Mouse (Mus musculus) megakaryocyte-erythroid progenitor cell, adult 5-6 weeks (primary cell): ENCODE results near the gene Foxf2. TPM values are rescaled to one million over a fixed set of nuclear protein-coding genes. Genes with fewer than 3 reads are reported as not detected.

Experiments used
- ATAC-seq: replicated peaks from 2 replicates; pipeline ENCODE4 v1.8.0; 2016; ENCODE audit warnings: mild to moderate bottlenecking, inconsistent platforms; ENCODE audit not compliant: severe bottlenecking, poor library complexity, low FRiP score, low TSS enrichment
- total RNA-seq, 2 experiments: library from RNA; stranded (forward) in 1 of 2; stranded (reverse) in 1 of 2; fragments of 200-1000, 215-1000 nt in 1 of 2; fragments of >200 nt in 1 of 2; fragmentation: Nextera tagmentation in 1 of 2; gene quantifications; 2 replicates each; pipeline ENCODE4 v1.2.3; 2014 to 2017

Foxf2 gene
- total RNA-seq, 2 experiments from 2014 or later = not detected

- ATAC-seq = no peak
Observed at GRCm38 (mm10) chr13:31623906-31624860, 1.4 kb upstream of the Foxf2 start.

DNA sequence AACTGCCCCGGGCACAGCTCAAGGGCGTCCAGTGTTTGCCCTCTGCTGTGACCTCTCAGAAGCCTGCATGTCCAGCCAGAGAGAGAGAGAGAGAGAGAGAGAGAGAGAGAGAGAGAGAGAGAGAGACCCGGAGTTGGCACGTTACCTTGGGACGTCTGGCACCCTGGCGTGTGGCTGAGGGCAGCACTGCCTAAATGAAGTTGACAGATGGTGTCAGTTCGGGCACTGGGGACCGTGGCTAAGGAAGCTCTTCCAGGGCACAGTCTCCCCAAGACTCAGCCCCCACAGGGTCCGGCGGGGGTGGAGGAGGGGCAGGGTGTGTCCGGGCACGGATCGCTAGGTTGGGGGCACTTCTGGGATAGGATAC lies 667 bp upstream of the Foxf2 start:
- no peak for ATAC-seq

- ATAC-seq = no peak
Observed at GRCm38 (mm10) chr13:31626183-31626801, 676 bp downstream of the Foxf2 start.

DNA sequence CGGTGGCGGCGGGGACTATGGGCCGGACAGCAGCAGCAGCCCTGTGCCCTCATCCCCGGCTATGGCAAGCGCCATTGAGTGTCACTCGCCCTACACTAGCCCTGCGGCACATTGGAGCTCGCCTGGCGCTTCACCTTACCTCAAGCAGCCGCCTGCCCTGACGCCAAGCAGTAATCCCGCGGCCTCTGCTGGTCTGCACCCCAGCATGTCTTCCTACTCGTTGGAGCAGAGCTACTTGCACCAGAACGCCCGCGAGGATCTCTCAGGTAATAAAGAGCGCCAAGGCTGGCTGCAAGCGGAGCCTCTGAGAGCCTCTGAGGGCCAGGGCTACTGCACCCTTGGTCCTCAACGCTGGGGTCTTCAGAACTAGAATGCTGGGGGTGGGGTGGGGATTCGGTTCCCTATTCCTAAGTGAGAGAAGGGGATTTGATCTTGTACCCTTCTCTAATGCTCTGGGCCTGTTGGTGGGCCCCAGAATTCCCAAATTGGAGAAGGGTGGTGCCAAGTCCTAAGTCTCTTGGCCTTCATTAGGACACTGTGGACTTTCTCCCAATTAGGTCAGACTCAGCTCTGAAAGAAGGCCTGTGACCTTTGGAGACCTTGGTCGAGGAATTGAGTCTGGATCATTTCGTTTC lies 1.5 kb downstream of the Foxf2 start:
- no peak for ATAC-seq

DNA sequence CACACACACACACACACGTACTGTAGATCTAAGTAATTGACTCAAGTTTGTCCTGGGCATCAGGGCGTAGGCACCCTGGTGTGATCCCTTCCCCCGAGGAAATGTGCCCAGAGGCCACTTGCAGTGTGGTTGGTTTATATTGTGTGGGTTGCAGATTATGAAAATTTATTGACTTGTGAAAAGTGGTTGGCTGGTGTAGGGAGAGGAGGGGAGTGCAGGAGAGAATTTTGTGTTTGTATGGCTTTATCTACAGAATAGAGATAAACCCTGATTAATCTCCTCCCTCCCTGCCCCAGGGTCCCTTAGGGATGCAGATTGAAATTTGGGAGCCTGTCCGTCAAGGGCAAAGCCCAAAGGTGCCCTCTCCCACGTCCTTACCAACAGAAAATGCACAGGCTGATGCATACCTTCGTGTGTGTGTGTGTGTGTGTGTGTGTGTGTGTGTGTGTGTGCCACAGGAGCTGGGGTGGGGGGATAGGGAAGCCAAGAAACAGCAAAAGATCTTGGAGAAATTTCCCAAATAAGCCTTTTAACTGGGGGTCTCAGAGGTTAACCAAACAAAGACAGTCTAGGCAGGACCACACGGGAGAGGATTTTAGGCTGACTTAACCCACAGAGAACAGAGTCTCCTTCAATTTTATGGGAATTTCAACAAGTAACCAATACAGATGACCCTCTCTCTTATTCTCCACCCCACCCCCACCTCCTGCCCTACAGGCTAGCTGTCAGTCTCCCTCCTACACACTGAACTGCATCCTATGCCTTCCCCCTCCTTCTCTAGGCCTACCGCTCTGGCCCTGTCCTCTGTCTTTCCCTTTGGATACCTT lies 2.5 kb downstream of the Foxf2 start:
- ATAC-seq = no peak

DNA sequence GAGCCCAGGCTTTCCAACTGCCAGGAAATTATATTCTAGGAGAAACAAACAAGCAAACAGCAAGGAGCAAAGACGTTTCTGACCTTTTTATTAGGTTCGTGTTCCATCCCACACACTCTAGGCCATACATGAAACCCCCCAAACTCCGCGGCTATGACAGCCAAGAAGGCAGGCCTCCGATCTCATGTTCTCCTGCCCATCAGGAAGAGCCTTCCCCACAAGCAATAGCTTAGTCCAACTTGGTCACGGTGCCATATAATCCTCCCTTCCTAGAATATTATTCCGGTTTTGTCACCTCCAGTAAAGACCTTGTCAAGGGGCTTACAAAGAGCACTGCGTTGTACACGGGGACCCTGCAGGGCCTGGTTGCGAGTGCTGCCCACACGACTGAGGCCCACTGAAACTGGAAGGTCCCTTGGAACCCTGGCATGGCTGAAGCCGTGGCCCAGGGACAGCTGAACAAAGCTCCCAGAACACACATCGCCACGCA lies 3.1 kb downstream of the Foxf2 start:
- no peak for ATAC-seq

DNA sequence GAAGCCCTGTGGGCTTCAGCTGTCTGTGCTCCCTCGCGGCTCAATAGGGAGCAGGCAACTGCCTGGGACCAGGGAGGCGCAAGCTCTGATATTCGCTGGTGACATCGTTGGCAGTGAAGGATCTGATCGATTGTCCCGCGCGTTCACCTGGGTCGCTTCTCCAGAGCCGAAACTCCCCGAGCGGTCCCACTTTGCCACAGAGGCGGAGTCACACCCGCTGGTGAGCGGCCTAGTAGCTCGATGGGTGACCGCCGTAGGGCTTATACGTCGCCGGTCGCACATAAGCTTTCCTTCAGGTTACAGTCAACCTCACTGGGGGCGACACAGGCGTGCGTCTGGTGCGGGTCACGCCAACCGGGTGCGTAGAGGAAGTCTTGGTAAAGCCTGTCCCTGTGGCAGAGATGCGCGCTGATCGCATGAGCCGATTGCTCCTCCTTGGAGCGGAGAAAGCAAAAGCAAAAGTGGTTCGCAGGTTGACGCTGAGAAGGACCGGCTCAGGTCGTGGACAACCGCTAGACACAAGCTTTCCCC lies 3.8 kb downstream of the Foxf2 start:
- peak; percentile 23; the same call in 1 of the 2 replicates for ATAC-seq

- no peak for ATAC-seq
Observed at GRCm38 (mm10) chr13:31630051-31630450, 4.4 kb downstream of the Foxf2 start.

- ATAC-seq = no peak
Observed at GRCm38 (mm10) chr13:31630551-31630950, 4.9 kb downstream of the Foxf2 start.

DNA sequence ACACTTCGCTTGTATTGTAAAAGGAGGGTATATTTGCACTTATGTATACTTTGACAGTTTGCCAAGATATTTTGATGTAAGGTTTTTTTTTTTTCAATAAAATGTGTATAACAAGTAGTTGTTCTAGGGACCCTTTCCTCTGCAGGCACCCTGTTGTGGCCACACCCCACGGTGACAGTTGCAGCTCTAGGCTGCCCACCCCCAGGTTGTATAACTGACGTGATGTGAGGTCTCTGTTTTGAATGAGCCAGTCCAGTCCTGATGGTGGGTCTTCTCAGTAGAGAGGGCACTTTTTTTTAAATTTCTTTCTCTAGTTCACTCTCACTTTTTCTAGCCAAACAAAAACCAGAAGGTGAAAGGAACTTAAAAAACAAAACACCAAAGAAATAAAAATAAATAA lies 5.7 kb downstream of the Foxf2 start:
- no peak for ATAC-seq

GRCm38 (mm10) chr13:31632450-31632849 lies 6.8 kb downstream of the Foxf2 start:
- ATAC-seq = peak; percentile 85

DNA sequence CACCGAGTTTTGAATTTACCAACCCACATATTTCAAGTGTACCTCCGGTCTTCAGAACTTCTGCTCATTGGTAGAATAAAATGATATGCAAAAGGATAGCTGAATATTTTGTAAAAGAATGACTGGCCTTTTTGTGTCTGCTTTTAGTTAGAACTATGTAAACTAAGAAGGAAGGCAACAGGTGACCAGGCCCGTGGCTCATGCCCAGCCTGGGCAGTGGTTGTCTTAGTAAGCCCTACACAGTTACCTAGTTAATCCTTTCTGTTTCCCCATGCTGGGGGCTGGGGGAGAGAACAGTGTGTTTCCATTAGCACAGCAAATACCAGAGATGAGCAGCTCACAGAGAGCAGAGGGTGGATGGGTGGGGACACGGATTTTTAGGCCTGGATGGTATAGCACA lies 7.6 kb downstream of the Foxf2 start:
- no peak for ATAC-seq

- ATAC-seq = no peak
Observed at GRCm38 (mm10) chr13:31635546-31635945, 9.9 kb downstream of the Foxf2 start.

- ATAC-seq = no peak
Observed at GRCm38 (mm10) chr13:31641517-31641916, 15.9 kb downstream of the Foxf2 start.

DNA sequence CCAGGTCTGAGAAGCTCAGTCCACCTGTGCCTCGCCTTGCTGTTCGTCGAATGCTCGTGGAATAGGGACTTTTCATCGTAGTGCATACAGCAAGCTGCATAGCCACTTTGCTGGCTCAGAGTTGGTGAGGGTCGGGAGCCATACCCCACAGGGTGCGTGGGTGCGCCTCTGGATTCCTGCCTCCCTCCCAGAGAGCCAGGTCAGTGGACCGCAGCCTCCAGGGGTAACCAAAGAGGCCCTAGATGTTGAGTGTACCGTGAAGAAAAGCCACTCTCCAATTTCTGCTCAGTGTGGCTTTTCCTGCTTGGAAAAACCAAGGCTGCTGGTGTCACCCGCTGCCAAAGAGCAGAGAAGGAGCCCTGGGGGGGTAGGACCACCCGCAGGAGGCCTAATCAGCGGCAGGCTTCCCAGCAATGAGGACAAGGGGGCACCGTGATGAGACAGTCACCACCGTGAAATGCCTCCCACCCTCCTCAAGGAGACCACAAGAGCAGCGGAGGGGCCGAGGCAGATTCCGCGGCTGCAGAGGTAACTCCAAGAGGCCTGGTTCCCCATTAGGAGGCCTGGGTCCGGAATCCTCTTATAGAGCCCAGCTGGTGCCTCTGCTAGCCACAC lies 26.6 kb downstream of the Foxf2 start:
- ATAC-seq = no peak

GRCm38 (mm10) chr13:31656249-31656648 lies 30.6 kb downstream of the Foxf2 start:
- ATAC-seq = no peak

GRCm38 (mm10) chr13:31658212-31658611 lies 32.6 kb downstream of the Foxf2 start:
- no peak for ATAC-seq

GRCm38 (mm10) chr13:31658963-31659362 lies 33.3 kb downstream of the Foxf2 start:
- ATAC-seq = 0 out of 2 replicates have a peak, but pooled peaks have one; percentile 61

- no peak for ATAC-seq
Observed at GRCm38 (mm10) chr13:31661211-31661610, 35.6 kb downstream of the Foxf2 start.
